Mouse (Mus musculus) heart, postnatal 0 days (tissue): ENCODE results near the gene Epha5.

Experiments used
- CTCF ChIP-seq: IDR thresholded peaks from 2 replicates; pipeline ENCODE4 v1.5.1; 2016; ENCODE audit warnings: antibody characterized with exemption, control low read depth, low read depth
- EP300 ChIP-seq: IDR thresholded peaks from 2 replicates; pipeline ENCODE4 v1.6.1; 2016; ENCODE audit warnings: antibody characterized with exemption, low read depth

DNA sequence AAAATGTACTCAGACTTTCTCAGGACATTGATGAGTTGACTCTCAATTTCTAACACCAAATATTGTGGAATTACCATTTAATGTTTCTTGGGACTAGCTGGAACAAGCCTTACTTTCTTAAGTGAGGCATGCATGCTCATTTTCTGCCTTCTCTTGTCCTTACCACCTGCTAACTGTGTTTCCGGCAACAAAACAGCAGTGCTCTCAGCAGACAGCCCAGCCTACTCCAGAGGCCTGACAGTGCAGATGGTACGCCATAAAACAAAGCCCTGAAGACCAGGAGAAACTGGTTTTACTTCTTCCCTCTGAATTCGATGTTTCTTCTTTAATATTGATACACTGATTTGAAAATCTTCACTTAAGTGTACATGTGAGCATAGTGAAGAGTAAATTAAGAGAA is 39.0 kb upstream of the Epha5 start:
- TF ChIP-seq CTCF (no peak), EP300 (no peak)
